Mouse (Mus musculus): ENCODE data around the gene Ambn. TPM values are rescaled to one million over a fixed set of nuclear protein-coding genes. Genes with fewer than 3 reads are reported as not detected.
A peak's percentile ranks its signal among the peaks of the same experiment; 100 is the strongest.
"Not testable (repeated sequence)": the region's sequence is repeated elsewhere in the genome, so short reads cannot be mapped to it uniquely, and the experiment has no call there.

The Ambn gene
- 0.90 and 1.4 TPM in 2 replicates for polyA plus RNA-seq (2016; fragmentation: Nextera tagmentation; extraction: Ambion mirVana)

- no peak within 1 kb of the TSS for H3K9ac ChIP-seq
- ATAC-seq (ENCODE audit: insufficient number of reproducible peaks, insufficient read depth, low FRiP score, low TSS enrichment) = no peak
- no peaks in the 10 kb centered on the region for H3K27me3 ChIP-seq
- no peak within 1 kb of the TSS for H3K4me2 ChIP-seq (replicated peaks)
- H3K9me3 ChIP-seq = no peaks in the 10 kb centered on the region
- no peak within 1 kb of the TSS for H3K4me3 ChIP-seq
- WGBS = 67% methylated on average over 3 of the region's 3 CpGs
- no peaks in the 10 kb centered on the region for H3K36me3 ChIP-seq
- no peaks in the 10 kb centered on the region for H3K4me1 ChIP-seq
- H3K27ac ChIP-seq = no peak within 1 kb of the TSS
Observed at GRCm38 (mm10) chr5:88455691-88456090, at the start of gene Ambn. Gene Ambn (plus strand): TSS chr5:88455991.

GRCm38 (mm10) chr5:88420319-88421065, 35.3 kb upstream of the Ambn start:
- no peak overlapping the region for H3K4me3 ChIP-seq
- H3K27ac ChIP-seq = no peak overlapping the region
- no peak for ATAC-seq (ENCODE audit: insufficient number of reproducible peaks, insufficient read depth, low FRiP score, low TSS enrichment)
- WGBS = 89% methylated on average over 8 of the region's 8 CpGs
- H3K9me3 ChIP-seq = no peaks in the 10 kb centered on the region
- no peaks in the 10 kb centered on the region for H3K36me3 ChIP-seq
- H3K4me1 ChIP-seq = no peaks in the 10 kb centered on the region
- no peak overlapping the region for H3K9ac ChIP-seq
- no peaks in the 10 kb centered on the region for H3K27me3 ChIP-seq
- H3K4me2 ChIP-seq (replicated peaks) = no peak overlapping the region

DNA sequence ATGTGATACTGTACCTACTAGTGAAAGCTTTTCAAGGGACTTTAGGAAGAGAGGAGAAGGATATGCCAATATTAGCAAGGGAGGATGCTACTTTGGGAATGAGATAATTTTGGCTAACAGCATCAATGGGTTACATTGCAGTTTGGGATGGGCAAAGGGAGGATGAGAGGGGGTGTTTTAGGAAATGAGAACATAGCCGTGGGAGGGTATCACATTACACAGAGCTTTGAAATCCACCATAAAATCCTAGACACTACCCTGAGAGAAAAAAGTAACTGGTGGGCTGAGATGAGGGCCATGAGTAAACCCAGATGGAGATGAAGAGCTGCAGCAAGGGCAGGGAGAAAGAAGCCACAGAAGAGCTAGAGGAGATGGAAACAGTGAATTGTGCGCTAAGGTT, 30.9 kb upstream of the Ambn start:
- not testable (repeated sequence) for H3K9me3 ChIP-seq; ATAC-seq (ENCODE audit: insufficient number of reproducible peaks, insufficient read depth, low FRiP score, low TSS enrichment)

DNA sequence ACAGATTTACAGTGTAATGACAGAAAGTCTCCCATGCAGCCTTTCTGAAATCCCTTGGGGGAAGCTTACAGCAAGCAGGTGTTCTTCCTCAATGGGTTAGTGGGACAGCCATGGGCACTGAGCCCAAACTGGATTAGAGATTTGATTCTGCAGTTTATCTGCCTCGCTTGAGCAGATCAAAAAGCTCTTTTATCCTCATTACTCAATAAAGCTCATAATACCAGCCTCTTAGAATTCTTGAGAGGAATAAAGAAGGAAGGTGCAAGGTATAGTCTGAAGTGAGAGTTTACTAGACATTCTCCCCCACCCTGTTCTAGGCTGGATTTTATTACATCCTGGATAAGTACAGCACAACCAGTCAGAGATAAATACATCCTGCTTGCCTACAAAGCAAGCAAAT, 29.0 kb upstream of the Ambn start:
- no peaks in the 10 kb centered on the region for H3K27me3 ChIP-seq
- ATAC-seq (ENCODE audit: insufficient number of reproducible peaks, insufficient read depth, low FRiP score, low TSS enrichment) = peak; percentile 74

More for the DNA sequence above, 30.9 kb upstream of the Ambn start:
- not testable (repeated sequence) for H3K4me3 ChIP-seq; H3K27ac ChIP-seq; H3K9ac ChIP-seq; H3K36me3 ChIP-seq; H3K27me3 ChIP-seq; H3K4me1 ChIP-seq; H3K4me2 ChIP-seq (replicated peaks)
- WGBS = 58% methylated on average over 2 of the region's 2 CpGs

DNA sequence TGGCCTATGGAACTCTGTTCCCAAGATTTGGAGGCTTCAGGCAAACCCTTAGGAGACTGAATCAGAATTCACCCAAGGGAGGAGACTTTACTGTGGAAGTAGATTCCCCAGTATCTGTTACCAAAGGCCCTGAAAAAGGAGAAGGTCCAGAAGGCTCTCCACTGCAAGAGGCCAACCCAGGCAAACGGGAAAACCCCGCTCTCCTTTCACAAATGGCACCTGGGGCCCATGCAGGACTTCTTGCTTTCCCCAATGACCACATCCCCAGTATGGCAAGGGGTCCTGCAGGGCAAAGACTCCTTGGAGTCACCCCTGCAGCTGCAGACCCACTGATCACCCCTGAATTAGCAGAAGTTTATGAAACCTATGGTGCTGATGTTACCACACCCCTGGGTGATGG, 11.7 kb downstream of the Ambn start:
- no peak overlapping the region for H3K4me2 ChIP-seq (replicated peaks)
- no peak overlapping the region for H3K4me3 ChIP-seq
- H3K9me3 ChIP-seq = no peaks in the 10 kb centered on the region
- H3K36me3 ChIP-seq = no peaks in the 10 kb centered on the region
- H3K27me3 ChIP-seq = no peaks in the 10 kb centered on the region
- no peaks in the 10 kb centered on the region for H3K4me1 ChIP-seq
- no peak overlapping the region for H3K27ac ChIP-seq
- 87% methylated on average over 2 of the region's 2 CpGs for WGBS
- no peak overlapping the region for H3K9ac ChIP-seq
- no peak for ATAC-seq (ENCODE audit: insufficient number of reproducible peaks, insufficient read depth, low FRiP score, low TSS enrichment)

More for the DNA sequence above, 29.0 kb upstream of the Ambn start:
- Histone ChIP-seq H3K4me3 (no peak overlapping the region), H3K4me2 (replicated peaks) (no peak overlapping the region), H3K9ac (no peak overlapping the region), H3K9me3 (no peaks in the 10 kb centered on the region), H3K36me3 (no peaks in the 10 kb centered on the region), H3K4me1 (no peaks in the 10 kb centered on the region), H3K27ac (no peak overlapping the region)
- WGBS = 65% methylated on average over 1 of the region's 1 CpGs

- ATAC-seq (ENCODE audit: insufficient number of reproducible peaks, insufficient read depth, low FRiP score, low TSS enrichment) = no peak
- WGBS = 90% methylated on average over 4 of the region's 4 CpGs
- Histone ChIP-seq H3K9ac (no peak overlapping the region), H3K4me3 (no peak overlapping the region), H3K4me1 (no peaks in the 10 kb centered on the region), H3K4me2 (replicated peaks) (no peak overlapping the region), H3K27me3 (no peaks in the 10 kb centered on the region), H3K9me3 (no peaks in the 10 kb centered on the region), H3K36me3 (no peaks in the 10 kb centered on the region), H3K27ac (no peak overlapping the region)
Observed at GRCm38 (mm10) chr5:88468807-88469704, 13.3 kb downstream of the Ambn start.

GRCm38 (mm10) chr5:88487675-88488074, 31.9 kb downstream of the Ambn start, which contains the start of gene Enam:
Gene Enam (plus strand): TSS chr5:88487975.
- H3K4me2 ChIP-seq (replicated peaks) = no peak within 1 kb of the TSS
- H3K4me1 ChIP-seq = no peaks in the 10 kb centered on the region
- no peaks in the 10 kb centered on the region for H3K9me3 ChIP-seq
- no peak within 1 kb of the TSS for H3K9ac ChIP-seq
- no peaks in the 10 kb centered on the region for H3K27me3 ChIP-seq
- no peak for ATAC-seq (ENCODE audit: insufficient number of reproducible peaks, insufficient read depth, low FRiP score, low TSS enrichment)
- no peak within 1 kb of the TSS for H3K27ac ChIP-seq
- H3K36me3 ChIP-seq = no peaks in the 10 kb centered on the region
- no peak within 1 kb of the TSS for H3K4me3 ChIP-seq

DNA sequence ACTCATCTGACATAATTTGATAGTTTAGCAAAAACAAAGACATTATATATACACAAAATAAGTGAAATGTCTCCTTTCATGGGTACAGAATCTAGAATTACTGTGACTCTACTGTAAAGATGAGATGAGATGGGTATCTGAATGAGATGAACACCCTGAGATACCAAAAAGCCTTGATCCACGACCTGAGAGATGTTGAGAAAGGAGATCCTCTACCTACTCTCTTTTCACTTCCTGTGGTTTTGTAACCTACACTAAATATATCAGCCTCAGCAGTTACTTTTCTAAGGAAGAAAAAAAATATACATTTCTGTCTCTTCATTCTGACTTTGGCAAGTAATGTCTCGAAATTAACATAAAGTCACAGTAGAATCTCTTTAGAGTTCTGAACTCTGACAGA, 33.2 kb downstream of the Ambn start:
- H3K27ac ChIP-seq = no peak overlapping the region
- H3K9ac ChIP-seq = no peak overlapping the region
- H3K27me3 ChIP-seq = no peaks in the 10 kb centered on the region
- no peaks in the 10 kb centered on the region for H3K36me3 ChIP-seq
- H3K4me3 ChIP-seq = no peak overlapping the region
- no peaks in the 10 kb centered on the region for H3K9me3 ChIP-seq
- H3K4me2 ChIP-seq (replicated peaks) = no peak overlapping the region
- 69% methylated on average over 2 of the region's 2 CpGs for WGBS
- no peak for ATAC-seq (ENCODE audit: insufficient number of reproducible peaks, insufficient read depth, low FRiP score, low TSS enrichment)
- no peaks in the 10 kb centered on the region for H3K4me1 ChIP-seq

DNA sequence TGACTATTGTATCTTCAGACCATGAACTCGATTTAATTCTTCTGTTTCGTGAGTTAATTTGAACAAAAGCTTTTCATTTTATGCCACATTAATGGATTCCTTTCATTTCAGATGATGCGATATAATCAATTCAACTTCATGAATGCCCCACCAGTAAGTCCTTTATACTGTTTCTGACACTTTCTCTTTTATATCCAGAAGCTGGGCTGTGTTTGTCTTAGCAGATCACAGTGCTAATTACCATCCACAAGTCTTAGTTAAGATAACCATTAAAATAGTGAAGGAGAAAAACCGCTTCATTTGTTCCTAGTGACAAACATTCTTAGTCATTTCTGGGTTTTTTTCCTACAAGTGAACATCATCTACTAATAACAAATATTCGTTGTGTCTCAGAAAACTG, 35.3 kb downstream of the Ambn start:
- no peak overlapping the region for H3K9ac ChIP-seq
- no peak for ATAC-seq (ENCODE audit: insufficient number of reproducible peaks, insufficient read depth, low FRiP score, low TSS enrichment)
- no peaks in the 10 kb centered on the region for H3K27me3 ChIP-seq
- H3K4me1 ChIP-seq = no peaks in the 10 kb centered on the region
- H3K27ac ChIP-seq = no peak overlapping the region
- H3K9me3 ChIP-seq = no peaks in the 10 kb centered on the region
- no peaks in the 10 kb centered on the region for H3K36me3 ChIP-seq
- H3K4me3 ChIP-seq = no peak overlapping the region
- no peak overlapping the region for H3K4me2 ChIP-seq (replicated peaks)
- WGBS = 81% methylated on average over 5 of the region's 5 CpGs

- no peak for ATAC-seq (ENCODE audit: insufficient number of reproducible peaks, insufficient read depth, low FRiP score, low TSS enrichment)
- WGBS = 87% methylated on average over 3 of the region's 3 CpGs
Observed at GRCm38 (mm10) chr5:88499781-88500180, 44.0 kb downstream of the Ambn start.

GRCm38 (mm10) chr5:88508555-88508954, 52.8 kb downstream of the Ambn start:
- no peak overlapping the region for H3K27ac ChIP-seq
- H3K36me3 ChIP-seq = no peaks in the 10 kb centered on the region
- no peak overlapping the region for H3K4me2 ChIP-seq (replicated peaks)
- no peaks in the 10 kb centered on the region for H3K9me3 ChIP-seq
- 44% methylated on average over 1 of the region's 1 CpGs for WGBS
- no peaks in the 10 kb centered on the region for H3K27me3 ChIP-seq
- no peak overlapping the region for H3K4me3 ChIP-seq
- H3K9ac ChIP-seq = no peak overlapping the region
- no peaks in the 10 kb centered on the region for H3K4me1 ChIP-seq
- no peak for ATAC-seq (ENCODE audit: insufficient number of reproducible peaks, insufficient read depth, low FRiP score, low TSS enrichment)

More at GRCm38 (mm10) chr5:88499781-88500180, 44.0 kb downstream of the Ambn start:
- Histone ChIP-seq H3K9ac (no peak overlapping the region), H3K27me3 (no peaks in the 10 kb centered on the region), H3K36me3 (no peaks in the 10 kb centered on the region), H3K4me2 (replicated peaks) (no peak overlapping the region), H3K27ac (no peak overlapping the region), H3K4me1 (no peaks in the 10 kb centered on the region), H3K4me3 (no peak overlapping the region), H3K9me3 (no peaks in the 10 kb centered on the region)

DNA sequence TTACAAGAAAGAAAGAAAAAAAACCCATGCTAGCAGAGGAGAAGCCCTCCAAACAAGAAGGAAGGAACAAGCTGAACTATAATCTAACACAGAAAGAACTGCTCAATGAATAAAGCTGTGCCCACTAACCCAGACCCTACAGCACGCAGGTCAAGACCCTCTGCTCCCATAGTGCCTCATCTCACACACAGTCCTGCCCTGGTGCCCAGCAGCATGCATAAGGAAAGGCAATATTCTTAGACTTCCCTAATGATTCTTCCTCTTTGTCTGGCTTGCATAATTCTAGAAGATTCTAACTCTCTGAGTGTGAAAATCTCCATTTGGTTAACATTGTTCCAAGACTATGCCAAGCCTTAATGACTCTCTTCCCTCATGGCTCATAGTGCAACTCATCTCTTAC, 53.2 kb downstream of the Ambn start:
- no peak overlapping the region for H3K4me3 ChIP-seq
- no peak for ATAC-seq (ENCODE audit: insufficient number of reproducible peaks, insufficient read depth, low FRiP score, low TSS enrichment)
- no peaks in the 10 kb centered on the region for H3K27me3 ChIP-seq
- no peak overlapping the region for H3K27ac ChIP-seq
- H3K9me3 ChIP-seq = no peaks in the 10 kb centered on the region
- no peak overlapping the region for H3K9ac ChIP-seq
- WGBS = 86% methylated on average over 1 of the region's 1 CpGs
- H3K4me1 ChIP-seq = no peaks in the 10 kb centered on the region
- H3K4me2 ChIP-seq (replicated peaks) = no peak overlapping the region
- no peaks in the 10 kb centered on the region for H3K36me3 ChIP-seq

Measured in embryonic facial prominence, embryonic 12.5 days (tissue).